Mouse (Mus musculus): ENCODE measurements around the gene Alcam.
A peak's percentile ranks its signal among the peaks of the same experiment; 100 is the strongest.

Alcam gene

DNA sequence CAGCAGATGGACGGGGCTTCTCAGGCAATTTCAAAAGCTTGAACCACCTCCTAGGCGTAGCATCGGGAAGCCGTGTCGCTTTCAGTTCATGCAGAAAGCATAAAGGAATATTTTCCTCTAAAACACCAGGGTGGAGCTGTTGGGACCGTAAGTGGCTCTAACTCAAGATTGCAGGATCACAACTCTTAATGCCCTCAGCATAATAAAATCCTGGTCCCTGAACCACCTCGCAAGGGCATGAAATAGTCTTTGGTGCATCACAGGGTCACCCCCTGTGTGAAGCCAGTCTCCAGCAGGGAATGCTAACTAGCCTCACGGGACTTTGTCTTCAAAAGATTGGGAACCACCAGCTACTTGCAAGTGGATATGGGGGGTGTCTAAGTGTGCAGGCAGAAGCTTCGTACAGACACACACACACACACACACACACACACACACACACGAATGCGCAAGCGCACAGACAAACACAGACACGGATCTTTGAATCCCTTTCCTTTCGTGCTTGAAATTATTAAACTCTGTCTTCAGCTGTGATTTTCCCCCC, at the start of gene Alcam:
TSS of gene Alcam (minus strand) at position 104 of the 544 bp plus-strand sequence.
- DNase-seq (ENCODE audit: low read depth): peak; percentile 33

DNA sequence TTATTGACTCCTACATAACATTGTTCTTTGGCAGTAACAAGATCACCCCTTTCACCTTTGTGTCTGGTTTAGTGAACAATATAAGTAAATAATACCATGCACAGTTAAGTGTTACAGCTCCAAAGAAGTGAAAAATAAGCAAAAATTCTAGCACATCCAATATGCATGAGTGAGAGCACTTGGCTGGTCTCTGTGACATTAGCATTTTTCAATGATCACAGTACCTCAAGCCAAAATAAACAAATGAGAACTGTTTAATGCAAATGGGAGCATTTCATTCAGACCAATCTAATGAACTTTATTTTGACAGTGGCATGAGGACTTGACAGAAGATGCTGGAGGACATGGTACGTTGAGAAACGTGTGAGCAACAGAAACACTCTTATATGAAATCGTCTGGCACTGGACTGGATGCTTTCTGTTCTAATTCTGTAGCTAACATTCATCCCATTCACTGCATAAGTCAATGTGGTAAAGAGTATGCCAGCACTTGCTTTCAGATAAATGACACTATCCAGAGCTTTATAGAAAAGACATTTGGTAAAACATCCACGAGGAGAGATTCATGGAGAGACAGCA, 45.0 kb upstream of the Alcam start:
- DNase-seq (ENCODE audit: low read depth): no peak

DNA sequence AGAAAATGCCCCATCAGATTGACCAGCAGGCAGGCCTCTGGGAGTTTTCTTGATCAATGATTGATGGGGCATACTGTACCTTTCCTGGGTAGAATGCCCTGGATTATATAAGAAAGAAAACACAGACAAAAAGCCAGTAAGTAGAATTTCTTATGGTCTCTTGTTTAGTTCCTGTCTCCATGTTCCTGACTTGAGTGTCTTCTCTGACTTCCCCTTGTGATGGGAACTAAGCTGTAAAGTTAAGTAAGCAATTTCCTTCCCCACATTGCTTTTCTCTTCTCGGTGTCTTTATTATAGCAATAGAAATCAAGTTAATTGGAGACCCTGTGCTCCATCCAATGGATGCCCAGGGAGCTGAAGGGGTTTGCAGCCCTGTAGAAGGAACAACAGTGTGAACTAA, 36.7 kb upstream of the Alcam start:
- DNase-seq (ENCODE audit: low read depth): no peak

DNA sequence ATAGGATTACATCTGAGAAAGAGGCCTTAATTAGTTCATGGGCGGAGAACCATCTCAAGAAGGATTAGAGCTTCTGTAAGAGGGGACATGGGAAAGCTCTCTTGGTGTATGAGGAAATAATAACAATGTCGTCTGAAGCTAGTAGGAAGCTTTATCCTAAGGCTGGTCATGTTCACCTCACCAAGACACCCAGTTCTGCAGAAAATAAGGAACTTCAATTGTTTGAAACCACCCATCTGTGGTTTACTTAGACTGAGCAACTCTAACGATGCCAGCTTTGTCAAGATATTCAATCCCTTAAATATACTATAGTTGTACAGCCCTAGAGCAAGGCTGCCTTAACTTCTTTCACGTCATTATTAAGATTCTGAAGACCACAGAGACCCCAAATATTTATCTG, 20.4 kb upstream of the Alcam start:
- no peak for DNase-seq (ENCODE audit: low read depth)

DNA sequence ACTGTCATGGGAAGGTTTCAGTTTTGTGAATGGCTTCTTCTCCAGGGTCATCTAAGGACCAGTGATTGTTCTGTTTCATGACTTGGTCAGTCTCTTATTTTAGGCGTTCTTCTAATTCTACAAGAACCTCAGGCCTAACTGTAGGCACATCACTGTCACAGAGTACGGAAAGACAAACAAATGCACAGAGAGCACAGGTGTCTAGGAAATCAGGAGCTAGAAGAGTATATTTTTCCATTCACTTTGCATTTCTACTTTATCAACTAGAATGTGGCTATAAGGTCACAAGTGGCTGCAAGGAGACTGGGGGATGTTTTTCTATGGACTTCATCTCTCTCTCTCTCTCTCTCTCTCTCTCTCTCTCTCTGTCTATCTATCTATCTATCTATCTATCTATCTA, 19.2 kb upstream of the Alcam start:
- DNase-seq (ENCODE audit: low read depth): no peak

DNA sequence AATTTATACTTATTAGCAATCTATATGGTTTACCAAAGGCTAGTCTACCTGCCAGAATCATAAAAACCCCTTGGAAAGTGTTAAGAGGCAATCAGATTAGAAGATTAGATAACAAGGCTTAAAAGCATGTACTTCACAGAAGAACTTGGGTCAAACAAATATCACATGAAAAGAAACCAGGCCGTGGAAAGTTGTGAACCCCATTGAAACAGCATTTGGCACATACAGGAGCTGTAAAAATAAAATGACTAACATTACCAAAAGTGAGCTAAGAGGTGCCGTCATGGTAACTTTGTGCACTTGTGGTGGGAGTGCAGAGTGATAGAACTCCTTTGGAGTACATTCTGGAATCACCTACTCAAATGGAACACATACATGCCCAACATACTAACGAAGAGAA, 18.8 kb upstream of the Alcam start:
- DNase-seq (ENCODE audit: low read depth): no peak

DNA sequence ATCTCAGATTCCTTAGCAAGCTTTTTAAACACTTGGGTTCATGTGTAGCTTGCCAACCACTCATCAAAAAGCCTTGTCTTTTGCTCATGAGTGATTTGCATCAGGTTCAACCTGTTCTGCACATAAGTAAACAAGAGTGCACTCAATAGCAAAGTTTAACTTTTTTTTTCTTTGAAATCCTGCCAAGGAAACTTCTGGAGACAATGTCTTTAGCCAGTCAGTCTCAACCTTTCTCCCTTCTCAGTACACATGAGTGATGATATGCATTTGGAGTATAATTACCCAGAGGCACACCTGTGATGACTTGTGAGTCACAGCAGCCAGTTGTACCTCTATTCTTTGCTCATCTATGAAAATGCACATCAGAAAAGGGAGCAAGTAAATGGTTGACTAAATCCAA, 18.2 kb upstream of the Alcam start:
- DNase-seq (ENCODE audit: low read depth): no peak

DNA sequence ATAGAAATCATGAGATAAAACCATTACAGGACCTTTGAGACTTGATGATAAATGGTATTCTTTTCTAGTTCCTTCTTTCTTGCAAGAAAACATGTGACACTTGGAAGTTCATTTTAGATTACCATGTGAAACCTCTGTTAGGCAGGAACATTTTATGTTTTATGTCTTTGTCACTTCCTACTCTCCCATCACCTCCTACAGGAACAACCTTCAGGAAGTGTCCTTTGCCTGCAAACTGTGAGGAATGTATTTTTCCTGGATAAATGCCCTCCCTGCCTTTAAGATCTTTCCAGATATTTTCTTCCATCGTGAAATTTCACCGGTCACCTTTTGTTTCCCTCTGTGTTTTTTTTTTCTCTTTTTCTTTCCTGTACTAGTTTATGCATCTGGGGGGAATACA, 17.0 kb upstream of the Alcam start:
- DNase-seq (ENCODE audit: low read depth): no peak

DNA sequence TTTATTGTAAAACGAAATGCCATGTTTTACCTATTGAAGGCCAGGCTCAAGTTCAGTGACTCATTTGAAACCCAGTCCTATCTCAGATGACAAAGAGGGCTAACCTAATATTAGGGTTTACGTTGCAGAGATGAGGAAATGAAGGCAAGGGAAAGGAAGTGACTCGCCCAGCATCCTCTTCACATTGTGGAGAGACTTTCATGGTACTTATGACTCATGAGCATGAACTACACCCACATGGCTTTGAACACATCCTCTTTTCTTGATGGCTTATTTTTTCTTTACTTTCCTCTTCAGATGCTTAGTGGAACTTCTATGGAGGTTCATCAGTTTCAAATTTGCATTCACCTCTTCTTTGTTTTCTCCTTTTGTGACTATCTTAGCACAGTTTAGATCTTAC, 16.4 kb upstream of the Alcam start:
- no peak for DNase-seq (ENCODE audit: low read depth)

DNA sequence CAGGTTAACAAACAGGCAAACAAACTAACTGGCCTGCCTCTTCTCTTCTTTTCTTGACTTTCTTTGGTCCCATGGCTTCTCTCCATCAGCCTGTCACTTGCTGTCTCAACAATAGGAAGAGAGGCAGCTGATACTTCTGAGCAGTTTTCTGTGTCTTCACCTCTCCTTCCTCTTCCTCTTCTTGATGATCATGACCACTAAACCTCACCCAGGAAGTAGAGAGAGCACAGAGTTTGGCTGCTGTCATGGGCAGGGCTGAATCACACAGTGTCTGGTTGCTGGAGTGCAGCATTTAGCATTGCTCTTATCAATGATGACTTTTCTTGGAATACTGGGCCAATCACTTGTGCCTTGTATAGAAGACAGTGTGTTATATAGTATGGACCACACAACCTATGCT, 14.6 kb upstream of the Alcam start:
- DNase-seq (ENCODE audit: low read depth): no peak

DNA sequence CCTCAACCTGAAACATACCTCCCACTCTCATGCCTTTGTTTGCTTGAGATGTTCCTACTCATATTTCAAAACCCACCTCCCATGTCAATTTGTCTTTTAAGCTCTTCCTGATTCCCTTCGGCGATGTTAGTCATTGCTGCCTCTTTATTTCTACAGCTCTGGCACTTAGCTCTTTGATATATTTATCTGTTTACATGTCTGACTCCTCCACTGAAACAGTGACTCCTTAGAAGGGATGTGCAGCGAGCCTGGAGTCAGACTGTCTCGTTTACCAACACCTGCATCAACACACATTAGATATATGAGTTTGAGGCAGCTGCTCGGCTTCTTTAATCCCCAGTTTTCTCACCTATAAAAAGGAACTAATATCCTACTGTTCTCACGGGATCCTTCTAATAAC, 12.9 kb upstream of the Alcam start:
- DNase-seq (ENCODE audit: low read depth): no peak

DNA sequence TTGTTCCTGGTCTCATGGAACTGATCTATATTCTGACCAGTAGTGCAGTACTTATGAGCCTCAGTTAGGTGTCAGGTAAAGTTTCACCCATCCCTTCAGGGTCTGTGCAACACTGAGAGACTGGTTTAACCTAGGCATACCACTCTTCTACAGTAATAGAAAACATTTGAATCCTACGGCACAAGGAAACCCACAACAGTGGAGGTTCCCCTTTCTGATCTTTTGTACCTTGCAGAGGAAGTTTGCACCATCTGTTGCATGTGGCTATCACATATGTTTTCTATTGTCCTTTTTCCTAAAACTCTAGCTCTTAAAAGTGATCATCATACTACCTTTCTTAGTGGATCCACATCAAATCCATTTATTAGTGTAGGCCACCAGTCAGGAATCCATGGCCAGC, 10.7 kb upstream of the Alcam start:
- no peak for DNase-seq (ENCODE audit: low read depth)

DNA sequence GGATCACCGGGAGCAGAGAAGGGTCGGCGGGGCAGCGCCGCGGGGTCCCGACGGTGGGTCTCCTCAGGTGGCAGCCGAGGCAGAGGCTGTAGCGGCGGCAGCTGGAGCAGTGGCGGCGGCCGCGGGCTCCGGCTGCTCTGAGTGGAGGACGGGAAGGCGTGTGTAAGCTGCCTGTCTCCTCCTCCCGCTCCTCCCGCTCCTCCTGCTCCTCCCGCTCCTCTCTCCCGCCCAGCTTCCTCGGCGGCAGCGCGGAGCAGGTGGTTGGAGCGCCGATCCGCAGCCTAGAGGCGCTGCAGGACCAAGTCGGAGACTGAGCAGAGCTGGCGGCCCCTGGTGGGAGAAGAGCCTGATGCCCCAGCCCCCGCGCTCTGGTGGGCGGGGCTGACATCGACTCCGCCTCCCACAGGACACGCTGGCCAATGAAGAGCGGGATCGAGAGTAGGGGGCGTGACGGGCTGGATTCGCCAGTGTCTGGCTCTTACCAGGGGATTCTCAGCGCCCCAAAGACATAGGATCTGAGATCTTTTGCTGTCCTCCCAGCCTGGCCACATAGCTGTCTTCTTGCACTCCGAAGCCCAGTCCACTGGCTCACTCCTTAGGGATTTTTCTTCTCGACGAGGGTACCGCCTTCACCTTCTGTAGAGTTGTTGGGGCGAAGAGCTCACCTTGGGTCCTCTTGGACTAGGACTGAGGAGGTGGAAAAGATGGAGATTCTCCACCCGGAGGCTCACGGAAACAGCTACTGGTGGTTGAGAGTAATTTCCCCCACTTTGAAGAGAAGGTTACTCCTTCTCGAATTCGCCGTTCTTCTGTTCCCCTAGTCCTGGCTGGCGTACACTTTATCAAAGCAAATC, 785 bp downstream of the Alcam start:
- DNase-seq (ENCODE audit: low read depth): peak; percentile 98

DNA sequence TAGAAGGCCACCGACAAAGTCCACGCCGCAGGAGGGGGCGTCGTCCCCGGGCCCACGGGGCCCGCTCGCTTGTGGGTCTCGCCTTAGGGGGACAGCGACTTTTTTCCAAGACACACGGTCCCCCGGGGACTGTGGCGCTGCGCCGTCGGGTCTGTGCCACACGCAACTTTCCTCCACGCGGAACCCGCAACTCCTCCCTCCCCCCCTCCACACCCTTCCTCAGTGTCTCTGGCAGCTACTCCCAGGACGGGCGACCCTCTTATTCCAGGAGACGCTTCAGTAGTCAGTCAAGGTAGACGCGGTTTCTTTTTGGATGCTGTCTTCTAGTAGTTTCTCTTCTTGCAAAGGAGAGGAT, 1.4 kb downstream of the Alcam start:
- no peak for DNase-seq (ENCODE audit: low read depth)

DNA sequence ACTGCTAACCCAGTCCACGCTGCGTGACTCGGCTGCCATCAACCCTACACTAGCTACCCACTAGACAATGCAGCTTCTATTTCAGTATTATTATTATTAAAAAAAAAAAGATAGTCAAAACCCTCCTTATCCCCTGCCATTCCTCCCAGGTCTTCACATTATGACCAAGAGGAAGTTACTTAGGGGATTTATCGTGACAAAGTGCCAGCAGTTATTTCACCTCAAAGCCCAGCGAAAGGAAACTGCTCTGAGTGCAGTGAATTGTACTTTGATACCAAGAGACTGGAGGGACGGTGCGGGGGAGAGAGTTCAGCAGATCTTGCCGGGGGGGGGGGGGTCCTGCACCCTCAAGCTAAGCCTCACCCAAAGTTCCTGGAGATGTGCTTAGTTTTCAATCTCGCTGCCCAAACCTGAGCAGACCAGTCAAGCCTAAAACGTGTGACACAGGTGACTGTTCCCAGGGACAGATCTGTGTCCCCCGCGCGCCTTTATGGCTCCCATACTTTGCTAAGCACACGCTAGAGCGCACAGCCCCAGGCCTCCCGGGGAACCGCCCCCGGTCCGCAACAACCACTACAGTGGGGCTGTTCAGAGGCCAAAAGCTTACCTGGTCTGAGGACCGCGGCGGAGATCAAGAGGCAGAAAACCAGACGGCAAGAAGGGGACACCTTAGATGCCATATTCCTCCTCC, 1.9 kb downstream of the Alcam start:
- DNase-seq (ENCODE audit: low read depth): peak; percentile 16

DNA sequence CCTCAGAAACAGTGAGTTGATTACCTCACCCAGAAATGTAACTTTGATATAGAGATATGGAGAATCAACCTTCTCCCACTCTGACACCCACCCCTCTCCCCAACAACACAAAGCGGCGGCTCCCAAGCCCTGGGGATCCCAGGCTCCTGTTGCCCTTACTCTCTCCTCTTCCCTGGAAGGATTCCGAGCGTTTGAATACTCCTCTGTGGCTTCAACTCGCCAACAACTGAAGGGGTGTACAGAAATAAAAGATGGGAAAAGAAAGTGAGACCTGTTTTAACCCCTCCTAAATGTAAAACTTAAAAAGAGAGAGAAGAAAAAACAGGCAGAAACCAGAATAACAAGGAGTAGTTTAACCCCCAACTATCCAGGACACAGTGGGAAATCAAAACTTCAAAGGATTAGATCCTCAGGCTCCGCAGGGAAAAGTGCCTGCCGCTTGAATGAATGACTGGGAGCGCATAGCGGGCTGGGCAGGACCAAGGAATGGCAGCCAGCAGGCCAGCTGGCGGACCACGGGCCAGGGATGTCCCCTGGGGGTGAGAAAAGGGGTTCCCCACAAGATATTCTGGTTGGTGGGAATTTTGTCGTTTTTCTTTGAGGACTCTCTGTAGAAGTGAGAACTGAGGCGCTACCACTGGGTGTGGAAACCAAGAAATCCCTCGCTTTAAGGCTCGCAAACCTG, 2.6 kb downstream of the Alcam start:
- DNase-seq (ENCODE audit: low read depth): peak; percentile 34

DNA sequence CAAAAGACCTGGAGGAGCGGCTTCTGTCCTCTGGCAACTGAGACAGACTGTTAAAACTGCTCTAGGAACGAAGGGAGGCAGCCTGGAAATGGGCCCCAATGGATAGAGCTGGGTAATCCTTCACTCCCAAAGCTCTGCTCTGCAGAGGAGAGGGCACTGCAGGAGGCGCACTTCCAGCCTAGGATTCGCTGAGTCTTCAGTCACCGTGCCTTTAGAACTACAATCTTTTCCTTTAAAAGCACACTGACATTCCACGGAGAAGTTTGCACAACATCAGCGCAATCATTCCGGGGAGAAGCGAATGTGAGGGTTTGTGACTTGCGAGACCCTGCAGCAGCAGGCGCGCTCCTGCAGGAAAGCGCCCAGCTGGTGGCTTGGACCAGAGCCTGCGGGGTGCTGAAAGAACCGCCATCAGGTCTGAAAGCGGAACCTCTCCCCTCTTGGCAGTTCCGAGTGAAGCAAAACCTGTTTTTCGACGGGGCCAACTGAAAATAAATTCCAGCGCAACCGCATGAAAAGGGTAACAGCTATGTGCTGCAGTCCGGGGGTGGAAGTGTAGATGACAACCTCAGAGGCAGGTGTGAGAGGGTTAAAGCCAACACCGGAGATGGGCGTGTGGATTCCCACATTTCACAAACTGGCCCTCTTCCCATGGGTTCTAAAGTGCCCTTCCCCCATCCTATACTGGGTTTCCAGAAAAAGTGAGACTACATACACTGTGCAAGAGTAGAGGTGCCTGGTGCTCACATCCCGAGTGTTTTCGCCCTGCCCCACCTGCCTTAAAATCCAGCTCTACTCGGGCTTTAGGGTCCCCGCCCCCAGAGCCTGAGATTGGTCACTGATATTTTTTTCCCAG, 3.4 kb downstream of the Alcam start:
- DNase-seq (ENCODE audit: low read depth): peak; percentile 71

DNA sequence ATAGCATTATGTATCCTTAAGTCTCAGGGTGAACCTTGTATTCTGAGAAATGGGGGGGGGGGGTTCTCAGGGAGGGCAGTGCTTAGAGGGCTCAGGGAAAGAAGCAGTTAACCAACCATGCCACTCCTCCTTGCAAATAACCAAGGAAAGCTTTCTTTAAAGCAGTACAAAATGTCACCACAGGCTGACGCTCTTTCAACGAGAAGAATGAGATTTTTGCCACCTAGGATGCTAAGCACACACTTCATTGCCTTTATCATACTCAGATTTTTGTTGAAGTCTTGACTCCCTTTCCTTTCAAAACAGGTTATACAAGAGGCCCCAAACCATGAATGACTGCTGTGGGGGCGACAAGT, 4.0 kb downstream of the Alcam start:
- peak; percentile 35 for DNase-seq (ENCODE audit: low read depth)

DNA sequence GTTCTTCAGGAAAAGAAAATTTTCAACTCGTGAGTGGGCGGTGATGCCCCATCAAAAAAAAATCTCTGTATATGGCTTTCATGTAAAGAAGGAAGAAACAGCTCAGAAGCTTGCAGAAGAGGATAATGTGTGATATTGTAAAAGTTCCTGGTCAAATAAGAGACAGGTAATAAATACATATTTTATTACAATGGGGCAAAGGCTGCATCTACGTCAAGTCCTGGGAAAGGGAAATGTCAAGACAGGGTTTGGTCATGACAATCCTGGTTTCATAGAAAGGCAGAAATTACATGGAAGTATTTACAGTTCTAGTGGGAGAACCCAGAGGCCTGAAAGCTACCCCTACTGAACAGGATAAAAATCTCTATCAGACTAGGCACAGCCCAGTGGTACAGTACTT, 7.9 kb downstream of the Alcam start:
- DNase-seq (ENCODE audit: low read depth): no peak

DNA sequence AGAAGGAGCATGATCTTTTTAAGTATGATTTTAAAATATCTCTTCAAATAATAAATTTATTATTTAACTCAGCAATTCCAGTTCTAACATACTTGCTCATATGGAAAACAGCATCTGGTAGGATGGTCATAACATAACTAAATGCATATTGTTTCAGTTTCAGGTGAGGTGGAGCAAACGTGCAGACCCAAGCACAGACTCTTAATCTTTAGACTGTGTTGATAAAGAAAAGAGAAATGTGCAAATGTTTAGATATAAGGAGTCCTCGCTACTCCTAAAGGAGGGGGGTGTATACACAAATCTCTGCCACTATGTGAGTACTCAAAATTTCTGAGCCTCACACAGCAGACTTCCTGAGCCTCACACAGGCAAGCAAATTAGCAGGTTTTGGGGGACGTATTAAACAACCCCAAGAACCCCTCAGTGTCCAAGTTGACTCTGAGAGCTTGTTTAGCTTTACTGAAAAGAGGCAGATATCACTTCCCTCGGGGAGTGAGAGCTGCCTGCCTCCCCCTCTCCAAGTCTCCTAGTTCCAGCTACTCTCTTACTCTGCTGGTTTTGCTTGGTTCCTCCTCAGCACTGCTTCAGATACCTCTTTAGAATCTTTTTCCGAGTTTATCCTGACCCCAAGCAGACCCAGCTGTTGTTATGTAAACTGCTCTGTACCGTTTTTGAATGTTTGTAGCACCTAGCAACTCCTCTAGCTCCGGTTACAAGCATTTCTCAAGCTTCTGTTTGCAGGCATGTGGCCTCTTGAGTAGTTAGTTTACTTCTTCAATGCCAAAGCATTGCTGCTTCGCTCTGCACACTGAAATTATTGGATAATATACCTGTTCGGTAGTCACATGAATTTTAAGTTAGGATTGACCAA, 10.0 kb downstream of the Alcam start:
- DNase-seq (ENCODE audit: low read depth): no peak

DNA sequence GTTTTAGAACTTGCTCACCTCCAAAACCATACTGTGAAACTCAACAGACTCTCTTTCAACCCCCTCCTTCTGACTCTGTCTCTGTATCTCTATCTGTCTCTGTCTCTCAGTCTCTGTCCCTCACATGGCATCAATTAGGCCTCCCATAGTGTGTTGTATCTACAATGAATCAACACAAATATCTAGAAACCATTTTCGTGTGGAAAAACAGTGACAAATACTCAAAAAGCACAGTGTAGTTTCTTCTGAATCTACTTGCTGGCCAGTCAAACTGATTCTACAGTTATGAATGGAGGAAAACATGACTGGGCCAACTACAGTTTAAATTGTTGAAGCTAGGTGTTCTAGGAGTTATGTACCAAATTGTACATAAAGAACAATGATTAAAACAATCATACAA, 10.8 kb downstream of the Alcam start:
- DNase-seq (ENCODE audit: low read depth): no peak

Measured in NIH3T3 (cell line).